Mouse (Mus musculus) CH12.LX (cell line): ENCODE data around the gene Zc3h12c. TPM values are rescaled to one million over a fixed set of nuclear protein-coding genes. Genes with fewer than 3 reads are reported as not detected.

ENCODE experiments used
- DNase-seq: peaks from one replicate; pipeline ENCODE4 v3.0.0-alpha.2; 2013; ENCODE audit errors: extremely low read depth
- H3K27ac ChIP-seq: 2 replicates; pipeline ENCODE4 v1.5.1; 2012; ENCODE audit warnings: low read depth, mild to moderate bottlenecking, control low read depth, moderate library complexity; ENCODE audit not compliant: insufficient read depth
- H3K27me3 ChIP-seq: replicated peaks from 2 replicates; pipeline ENCODE3; 2012; ENCODE audit warnings: inconsistent platforms
- H3K36me3 ChIP-seq, 2 experiments: replicated peaks in 1 of 2; 2 replicates each; pipeline versions ENCODE3 to v1.6.1; 2012; ENCODE audit warnings: inconsistent platforms in 1 of 2, low read length in 1 of 2, mild to moderate bottlenecking in 1 of 2, mixed read lengths in 1 of 2, moderate library complexity in 1 of 2; ENCODE audit not compliant: control insufficient read depth in 1 of 2, insufficient read depth in 1 of 2
- H3K4me1 ChIP-seq, 2 experiments: 2 replicates each; pipeline ENCODE4 v1.6.1; 2012; ENCODE audit warnings: inconsistent platforms in 1 of 2, moderate library complexity in 1 of 2; ENCODE audit not compliant: insufficient read depth in 2 of 2, control insufficient read depth in 1 of 2
- H3K4me2 ChIP-seq: 2 replicates; pipeline ENCODE4 v1.6.1; 2012; ENCODE audit warnings: low read depth, mild to moderate bottlenecking, control low read depth; ENCODE audit not compliant: poor library complexity, insufficient read depth, severe bottlenecking
- H3K4me3 ChIP-seq, 3 experiments: fragments of 150-350 bp in 1 of 3; sonication (generic) in 1 of 3; replicated peaks in 1 of 3; 2 replicates each; pipeline versions ENCODE3 to v1.5.1; 2011 to 2012; ENCODE audit warnings: low read depth in 2 of 3, low read length in 2 of 3, mild to moderate bottlenecking in 2 of 3, moderate library complexity in 2 of 3, control low read depth in 1 of 3, improper control_type of control experiment in 1 of 3, inconsistent platforms in 1 of 3, mixed read lengths in 1 of 3; ENCODE audit not compliant: poor library complexity in 1 of 3
- H3K79me2 ChIP-seq: replicated peaks from 2 replicates; pipeline ENCODE4 v1.6.1; 2012; ENCODE audit warnings: mild to moderate bottlenecking, moderate library complexity; ENCODE audit not compliant: control insufficient read depth, poor library complexity, insufficient read depth, severe bottlenecking; ENCODE audit errors: extremely low read depth
- H3K9ac ChIP-seq: 2 replicates; pipeline ENCODE4 v1.6.1; 2012; ENCODE audit warnings: low read depth, mild to moderate bottlenecking, control low read depth, moderate library complexity; ENCODE audit not compliant: insufficient read depth
- H3K9me3 ChIP-seq: replicated peaks from 2 replicates; pipeline ENCODE3; 2012; ENCODE audit warnings: low read length, inconsistent platforms, mixed read lengths
- BHLHE40 ChIP-seq: IDR thresholded peaks from 2 replicates; pipeline ENCODE4 v1.6.1; 2011; ENCODE audit warnings: mild to moderate bottlenecking, low read depth, low read length, improper control_type of control experiment
- CHD2 ChIP-seq: IDR thresholded peaks from 2 replicates; pipeline ENCODE4 v1.6.1; 2011; ENCODE audit warnings: low read length, improper control_type of control experiment
- E2F4 ChIP-seq: IDR thresholded peaks from 2 replicates; pipeline ENCODE4 v1.6.1; 2011; ENCODE audit warnings: low read depth, low read length, improper control_type of control experiment; ENCODE audit not compliant: insufficient replicate concordance
- GABPA ChIP-seq: IDR thresholded peaks from 2 replicates; pipeline ENCODE4 v1.6.1; 2012; ENCODE audit warnings: low read depth, low read length, improper control_type of control experiment, inconsistent platforms; ENCODE audit not compliant: insufficient replicate concordance
- HCFC1 ChIP-seq: IDR thresholded peaks from 2 replicates; pipeline ENCODE4 v1.6.1; 2012; ENCODE audit warnings: low read depth, mild to moderate bottlenecking, inconsistent platforms, low read length, improper control_type of control experiment
- JUN ChIP-seq: IDR thresholded peaks from 2 replicates; pipeline ENCODE4 v1.6.1; 2011; ENCODE audit warnings: low read depth, mild to moderate bottlenecking, low read length, improper control_type of control experiment, moderate library complexity; ENCODE audit not compliant: insufficient read depth
- JUND ChIP-seq: conservative IDR thresholded peaks from 2 replicates; pipeline ENCODE4 v1.6.1; 2011; ENCODE audit warnings: low read depth, low read length, improper control_type of control experiment
- KAT2A ChIP-seq: IDR thresholded peaks from 2 replicates; pipeline ENCODE4 v1.6.1; 2012; ENCODE audit warnings: low read length, improper control_type of control experiment, inconsistent platforms; ENCODE audit not compliant: insufficient replicate concordance
- MAFK ChIP-seq: IDR thresholded peaks from 2 replicates; pipeline ENCODE4 v1.6.1; 2011; ENCODE audit warnings: low read length, improper control_type of control experiment; ENCODE audit not compliant: insufficient replicate concordance
- MAZ ChIP-seq: IDR thresholded peaks from 2 replicates; pipeline ENCODE4 v1.6.1; 2012; ENCODE audit warnings: low read depth, mild to moderate bottlenecking, inconsistent platforms, low read length, improper control_type of control experiment, moderate library complexity
- MEF2A ChIP-seq: IDR thresholded peaks from 2 replicates; pipeline ENCODE4 v1.6.1; 2014; ENCODE audit warnings: low read depth, mild to moderate bottlenecking, inconsistent platforms, low read length, improper control_type of control experiment, borderline replicate concordance
- MXI1 ChIP-seq: IDR thresholded peaks from 2 replicates; pipeline ENCODE4 v1.6.1; 2011; ENCODE audit warnings: mild to moderate bottlenecking, low read depth, low read length, improper control_type of control experiment
- MYC ChIP-seq: IDR thresholded peaks from 2 replicates; pipeline ENCODE4 v1.6.1; 2011; ENCODE audit warnings: low read depth, mild to moderate bottlenecking, improper control_type of control experiment, low read length
- NELFE ChIP-seq: IDR thresholded peaks from 2 replicates; pipeline ENCODE4 v1.6.1; 2011; ENCODE audit warnings: low read depth, low read length, improper control_type of control experiment
- PAX5 ChIP-seq: IDR thresholded peaks from 2 replicates; pipeline ENCODE4 v1.6.1; 2012; ENCODE audit warnings: low read length, inconsistent platforms, mixed read lengths
- POLR2A ChIP-seq: IDR thresholded peaks from 2 replicates; pipeline ENCODE4 v1.6.1; 2011; ENCODE audit warnings: low read depth, mild to moderate bottlenecking, improper control_type of control experiment, low read length
- POLR2AphosphoS2 ChIP-seq: IDR thresholded peaks from 2 replicates; pipeline ENCODE4 v1.6.1; 2011; ENCODE audit warnings: low read depth, low read length, improper control_type of control experiment
- RAD21 ChIP-seq: IDR thresholded peaks from 2 replicates; pipeline ENCODE4 v1.6.1; 2011; ENCODE audit warnings: low read depth, mild to moderate bottlenecking, low read length, improper control_type of control experiment, moderate library complexity
- RCOR1 ChIP-seq: conservative IDR thresholded peaks from 2 replicates; pipeline ENCODE4 v1.6.1; 2012; ENCODE audit warnings: low read depth, mild to moderate bottlenecking, inconsistent platforms, low read length, improper control_type of control experiment
- SIN3A ChIP-seq: IDR thresholded peaks from 2 replicates; pipeline ENCODE4 v1.6.1; 2012; ENCODE audit warnings: low read length, improper control_type of control experiment, inconsistent platforms
- SMC3 ChIP-seq: IDR thresholded peaks from 2 replicates; pipeline ENCODE4 v1.6.1; 2011; ENCODE audit warnings: low read depth, low read length, improper control_type of control experiment
- TCF12 ChIP-seq: IDR thresholded peaks from 2 replicates; pipeline ENCODE4 v1.6.1; 2014; ENCODE audit warnings: low read depth, mild to moderate bottlenecking, inconsistent platforms, low read length, improper control_type of control experiment
- USF1 ChIP-seq: IDR thresholded peaks from 2 replicates; pipeline ENCODE4 v1.6.1; 2014; ENCODE audit warnings: low read depth, mild to moderate bottlenecking, inconsistent platforms, low read length, improper control_type of control experiment
- USF2 ChIP-seq: conservative IDR thresholded peaks from 2 replicates; pipeline ENCODE4 v1.6.1; 2011; ENCODE audit warnings: low read depth, low read length, improper control_type of control experiment
- ZC3H11A ChIP-seq: IDR thresholded peaks from 2 replicates; pipeline ENCODE4 v1.6.1; 2012; ENCODE audit warnings: low read depth, mild to moderate bottlenecking, inconsistent platforms, low read length, improper control_type of control experiment
- ZKSCAN1 ChIP-seq: IDR thresholded peaks from 2 replicates; pipeline ENCODE4 v1.6.1; 2012; ENCODE audit warnings: low read depth, inconsistent platforms, low read length, improper control_type of control experiment, borderline replicate concordance
- ZNF384 ChIP-seq: IDR thresholded peaks from 2 replicates; pipeline ENCODE4 v1.6.1; 2012; ENCODE audit warnings: low read depth, low read length, improper control_type of control experiment, inconsistent platforms
- dilution Hi-C: fragments of 300-500 bp; cut with MboI; formaldehyde crosslinking; loops from 2 replicates; pipeline ENCODE4 v1.14.3; 2020; ENCODE audit warnings: low sequenced_read_pairs; ENCODE audit not compliant: extremely low pct_unique_long_range_greater_than_20kb, extremely low pct_ligation_motif_present
- in situ Hi-C: fragments of 300-500 bp; cut with MboI; formaldehyde crosslinking; loops from 3 replicates; pipeline ENCODE4 v1.14.3; 2019; ENCODE audit warnings: low sequenced_read_pairs, low pct_ligation_motif_present, low pct_unique_long_range_greater_than_20kb, mixed read lengths
- polyA plus RNA-seq: library from polyadenylated mRNA; unstranded; fragments of >175 nt; gene quantifications from 2 replicates; pipeline ENCODE4 v1.2.1, GENCODE M21; 2012; ENCODE audit warnings: low read depth; ENCODE audit not compliant: insufficient read length
- total RNA-seq, 2 experiments: library from RNA; depleted of rRNA; stranded (reverse); fragments of 300-350 nt in 1 of 2; fragments of >200 nt in 1 of 2; gene quantifications; 2 replicates each; pipeline ENCODE4 v1.2.3; 2012 to 2014

Zc3h12c gene
- total and polyA plus RNA-seq, 3 experiments = 11.2 to 36.1 (median 21.7) TPM

GRCm38 (mm10) chr9:52158561-52158960, 9.8 kb downstream of the Zc3h12c start (continued):
- TF ChIP-seq ZNF384 = no peak
- peak; percentile 93 for TF ChIP-seq JUND

DNA sequence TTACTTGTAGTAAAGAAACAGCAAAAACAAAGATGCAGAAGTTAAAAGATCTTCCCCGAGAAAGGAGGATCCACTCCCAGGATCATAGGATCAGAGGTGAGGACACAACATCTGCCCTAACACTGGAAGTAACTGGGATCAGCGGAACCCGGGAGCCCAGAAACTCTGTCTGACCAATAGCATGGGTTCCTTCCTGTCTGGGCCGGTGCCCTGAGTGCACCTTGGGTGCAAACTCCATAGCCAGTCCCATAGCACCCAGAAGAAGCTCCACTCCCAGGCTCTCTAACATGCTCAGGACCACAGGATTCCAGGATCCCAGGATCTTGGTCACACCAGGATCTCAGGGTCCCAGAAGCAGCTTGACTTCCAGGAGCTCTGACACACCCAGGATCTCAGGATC, 13.0 kb downstream of the Zc3h12c start:
- no peak for DNase-seq
- Histone ChIP-seq H3K4me3 (no peak overlapping the region), H3K4me1 (peaks cover 0 to 78% of the 10 kb centered on the region in 2 experiments; a peak in 2 of 4 replicates), H3K27ac (no peak overlapping the region), H3K36me3 (peaks cover 4 to 58% of the 10 kb centered on the region in 2 experiments)
- no peak for TF ChIP-seq MAFK
- no peak for TF ChIP-seq ZKSCAN1
- TF ChIP-seq MYC = no peak
- no peak for TF ChIP-seq E2F4
- no peak for TF ChIP-seq MAZ
- TF ChIP-seq RCOR1 = no peak
- no peak for TF ChIP-seq POLR2AphosphoS2
- no peak for TF ChIP-seq NELFE
- no peak for TF ChIP-seq MXI1
- no peak for TF ChIP-seq POLR2A
- TF ChIP-seq RAD21 = no peak
- no peak for TF ChIP-seq KAT2A
- no peak for TF ChIP-seq SIN3A
- no peak for TF ChIP-seq ZC3H11A
- TF ChIP-seq, all 38 proteins: peak for 0
- in situ Hi-C loops = no loop called here
- Histone ChIP-seq H3K79me2 (peaks cover 51% of the 10 kb centered on the region), H3K9ac (no peak overlapping the region), H3K9me3 (no peaks in the 10 kb centered on the region), H3K27me3 (no peaks in the 10 kb centered on the region), H3K4me2 (no peak overlapping the region)
- dilution Hi-C loops = no loop called here

- H3K4me3 ChIP-seq = no peak overlapping the region
- H3K4me2 ChIP-seq = no peak overlapping the region
- no peaks in the 10 kb centered on the region for H3K9me3 ChIP-seq
- no peak overlapping the region for H3K27ac ChIP-seq
- H3K9ac ChIP-seq = no peak overlapping the region
- H3K4me1 ChIP-seq = peaks cover 2 to 76% of the 10 kb centered on the region in 2 experiments
- peaks cover 50% of the 10 kb centered on the region for H3K79me2 ChIP-seq
- H3K27me3 ChIP-seq = no peaks in the 10 kb centered on the region
- H3K36me3 ChIP-seq = peaks cover 4 to 56% of the 10 kb centered on the region in 2 experiments
- dilution Hi-C loops (no loop called here), in situ Hi-C loops (no loop called here)
- no peak for TF ChIP-seq RAD21
- no peak for TF ChIP-seq BHLHE40
- TF ChIP-seq SMC3 = no peak
- no peak for TF ChIP-seq MAZ
- no peak for TF ChIP-seq USF1
- TF ChIP-seq JUN = no peak
- TF ChIP-seq NELFE = no peak
- no peak for TF ChIP-seq JUND
- no peak for TF ChIP-seq HCFC1
- no peak for TF ChIP-seq PAX5
- no peak for TF ChIP-seq MEF2A
- TF ChIP-seq ZKSCAN1 = no peak
- no peak for TF ChIP-seq TCF12
- no peak for TF ChIP-seq ZNF384
- TF ChIP-seq MYC = no peak
- TF ChIP-seq CHD2 = no peak
- no peak for TF ChIP-seq GABPA
- no peak for TF ChIP-seq USF2
- no peak for DNase-seq
Observed at GRCm38 (mm10) chr9:52154253-52154652, 14.1 kb downstream of the Zc3h12c start.
